Mouse (Mus musculus) heart, adult 18-20 months (tissue): Measurements from ENCODE around the gene Morc4. TPM values are rescaled to one million over a fixed set of nuclear protein-coding genes. Genes with fewer than 3 reads are reported as not detected.

Experiments used
- DNase-seq, 2 experiments: peaks; one replicate each; pipeline ENCODE4 v3.0.0; 2021 to 2022; ENCODE audit warnings: mixed read lengths in 1 of 2
- total RNA-seq, 2 experiments: library from RNA; stranded (reverse); gene quantifications; 2 replicates each; pipeline ENCODE4 v1.2.3; 2021

The Morc4 gene
- total RNA-seq, 2 experiments from 2014 or later, result 4.6 to 6.0 TPM

GRCm38 (mm10) chrX:139807391-139807790 lies 64.1 kb downstream of the Morc4 start:
- DNase-seq, result no peak

- no peak for DNase-seq
Measured at GRCm38 (mm10) chrX:139805918-139806317, 65.6 kb downstream of the Morc4 start.

- DNase-seq, result no peak
Measured at GRCm38 (mm10) chrX:139803028-139803427, 68.4 kb downstream of the Morc4 start.

- DNase-seq, result no peak
Measured at GRCm38 (mm10) chrX:139800406-139800878, 71.0 kb downstream of the Morc4 start, which contains the start of gene Cldn2. Cldn2 (plus strand) TSS chrX:139800828.

GRCm38 (mm10) chrX:139799953-139800352 lies 71.5 kb downstream of the Morc4 start:
- DNase-seq, result no peak

- no peak for DNase-seq
Measured at GRCm38 (mm10) chrX:139797875-139798274, 73.6 kb downstream of the Morc4 start.

- DNase-seq, result no peak
Measured at GRCm38 (mm10) chrX:139796037-139796436, 75.4 kb downstream of the Morc4 start.

GRCm38 (mm10) chrX:139794072-139794845 lies 77.2 kb downstream of the Morc4 start:
- no peak for DNase-seq

- peak; percentile 25 to 42 for DNase-seq
Measured at GRCm38 (mm10) chrX:139785764-139786163, 85.7 kb downstream of the Morc4 start.

GRCm38 (mm10) chrX:139783045-139783422 lies 88.4 kb downstream of the Morc4 start:
- peak; percentile 14 to 35 for DNase-seq

GRCm38 (mm10) chrX:139782278-139783044 lies 89.0 kb downstream of the Morc4 start, which contains the start of gene Ripply1:
Ripply1 (minus strand) TSS chrX:139782353.
- no peak for DNase-seq

GRCm38 (mm10) chrX:139781563-139781962 lies 89.9 kb downstream of the Morc4 start:
- no peak for DNase-seq

- no peak for DNase-seq
Measured at GRCm38 (mm10) chrX:139780988-139781387, 90.5 kb downstream of the Morc4 start.

- no peak for DNase-seq
Measured at GRCm38 (mm10) chrX:139779401-139779800, 92.1 kb downstream of the Morc4 start.

- DNase-seq, result no peak
Measured at GRCm38 (mm10) chrX:139778886-139779285, 92.6 kb downstream of the Morc4 start.

GRCm38 (mm10) chrX:139777357-139777756 lies 94.1 kb downstream of the Morc4 start:
- DNase-seq, result no peak

GRCm38 (mm10) chrX:139775084-139775612 lies 96.3 kb downstream of the Morc4 start:
- peak in 1 of 2 experiments; percentile 6 for DNase-seq

- DNase-seq, result peak; percentile 20 to 61
Measured at GRCm38 (mm10) chrX:139774309-139775083, 97.0 kb downstream of the Morc4 start.
